Mouse (Mus musculus) liver, embryonic 14.5 days (tissue): ENCODE results near the gene Sirpa. TPM values are rescaled to one million over a fixed set of nuclear protein-coding genes. Genes with fewer than 3 reads are reported as not detected.

Experiments
- ATAC-seq: fragments of 200-750 bp; cut with Nextera tagmentation; 2 replicates; pipeline ENCODE4 v1.8.0; 2017; ENCODE audit warnings: moderate number of reproducible peaks, mild to moderate bottlenecking, moderate library complexity; ENCODE audit not compliant: insufficient read depth
- DNase-seq, 3 experiments: peaks; one replicate each; pipeline ENCODE4 v3.0.0-alpha.2; 2012 to 2013; ENCODE audit warnings: low read depth in 3 of 3, low spot score in 3 of 3
- H3K27ac ChIP-seq: fragments of 300-500 bp; sonication (generic); 2 replicates; pipeline ENCODE4 v1.5.1; 2014; ENCODE audit warnings: moderate library complexity, mild to moderate bottlenecking, control low read depth, inconsistent platforms
- H3K27me3 ChIP-seq: fragments of 300-500 bp; sonication (generic); 2 replicates; pipeline ENCODE4 v1.6.1; 2014; ENCODE audit warnings: mild to moderate bottlenecking, low read length, moderate library complexity; ENCODE audit not compliant: control insufficient read depth, insufficient read depth
- H3K36me3 ChIP-seq: fragments of 300-500 bp; sonication (generic); replicated peaks from 2 replicates; pipeline ENCODE4 v1.6.1; 2014; ENCODE audit warnings: low read depth; ENCODE audit not compliant: control insufficient read depth, insufficient read depth
- H3K4me1 ChIP-seq, 2 experiments: fragments of 200-500 bp in 1 of 2; fragments of 300-500 bp in 1 of 2; sonication (generic) in 1 of 2; replicated peaks; 2 replicates each; pipeline ENCODE4 v1.6.1; 2012 to 2014; ENCODE audit warnings: antibody characterized with exemption in 1 of 2, inconsistent platforms in 1 of 2, low read length in 1 of 2; ENCODE audit not compliant: control insufficient read depth in 2 of 2, insufficient read depth in 2 of 2
- H3K4me2 ChIP-seq: fragments of 300-500 bp; sonication (generic); 2 replicates; pipeline ENCODE4 v1.6.1; 2014; ENCODE audit warnings: low read depth, mild to moderate bottlenecking, control low read depth, moderate library complexity
- H3K4me3 ChIP-seq, 2 experiments: fragments of 200-500 bp in 1 of 2; fragments of 300-500 bp in 1 of 2; sonication (generic) in 1 of 2; 2 replicates each; pipeline ENCODE4 v1.5.1; 2012 to 2014; ENCODE audit warnings: low read depth in 2 of 2, low read length in 2 of 2, mild to moderate bottlenecking in 2 of 2, control low read depth in 1 of 2, inconsistent platforms in 1 of 2, moderate library complexity in 1 of 2; ENCODE audit not compliant: insufficient read depth in 1 of 2
- H3K9ac ChIP-seq: fragments of 300-500 bp; sonication (generic); replicated peaks from 2 replicates; pipeline ENCODE4 v1.6.1; 2014; ENCODE audit warnings: mild to moderate bottlenecking, control low read depth, moderate library complexity
- H3K9me3 ChIP-seq: fragments of 300-500 bp; sonication (generic); 2 replicates; pipeline ENCODE4 v1.6.1; 2016; ENCODE audit warnings: low read length, mixed read lengths; ENCODE audit not compliant: control insufficient read depth
- CTCF ChIP-seq: IDR thresholded peaks from 2 replicates; pipeline ENCODE4 v1.5.1; 2016; ENCODE audit warnings: antibody characterized with exemption, low read depth, control low read depth
- EP300 ChIP-seq: IDR thresholded peaks from 2 replicates; pipeline ENCODE4 v1.6.1; 2016; ENCODE audit warnings: antibody characterized with exemption, low read depth
- WGBS: fragments of 180-500 bp; shearing (Covaris S2); extraction: QIAGEN DNeasy Blood & Tissue Kit; methylation state at CpG from one replicate; pipeline ENCODE4 v1.1.7; 2014; ENCODE audit not compliant: insufficient replicate concordance; 5-methylcytosine and 5-hydroxymethylcytosine counted together
- polyA plus RNA-seq, 2 experiments: library from polyadenylated mRNA; depleted of rRNA in 1 of 2; stranded (reverse) in 1 of 2; unstranded in 1 of 2; fragments of >200 nt; fragmentation: Nextera tagmentation in 1 of 2; extraction: Ambion mirVana in 1 of 2; gene quantifications; 2 replicates each; pipeline versions ENCODE4 v1.2.1 to v1.2.3; 2012 to 2014

Sirpa gene
- polyA plus RNA-seq, 2 experiments = 18.2 to 18.7 TPM

DNA sequence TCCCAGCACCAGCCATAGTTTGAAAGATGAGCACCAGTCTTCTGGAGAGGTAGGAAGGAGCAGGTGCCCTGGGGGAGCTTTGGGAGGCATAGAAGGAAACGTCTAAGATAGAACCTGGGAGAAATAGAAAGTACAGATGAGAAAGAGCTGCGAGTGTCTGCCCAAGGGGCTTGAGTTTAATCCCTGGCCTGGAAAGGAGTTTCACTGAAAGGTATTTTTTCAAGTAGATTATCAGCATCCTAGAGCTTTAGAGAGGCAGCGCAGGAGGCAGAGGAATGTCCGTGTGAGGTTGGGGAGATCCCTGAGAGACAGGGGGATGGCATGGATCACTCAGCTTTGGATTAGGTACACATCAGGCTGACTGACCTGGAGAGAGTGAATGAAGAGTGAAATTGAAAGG, 79.3 kb downstream of the Sirpa start:
- Histone ChIP-seq H3K4me2 (no peak overlapping the region), H3K4me1 (no peaks in the 10 kb centered on the region), H3K9ac (no peak overlapping the region; the same call in 1 of the 2 replicates), H3K27ac (no peak overlapping the region), H3K27me3 (no peaks in the 10 kb centered on the region), H3K4me3 (no peak overlapping the region), H3K9me3 (no peaks in the 10 kb centered on the region), H3K36me3 (no peaks in the 10 kb centered on the region)
- no peak for TF ChIP-seq CTCF
- no peak for TF ChIP-seq EP300
- ATAC-seq (no peak), DNase-seq (no peak)
- 57% methylated on average over 4 of the region's 4 CpGs for WGBS

DNA sequence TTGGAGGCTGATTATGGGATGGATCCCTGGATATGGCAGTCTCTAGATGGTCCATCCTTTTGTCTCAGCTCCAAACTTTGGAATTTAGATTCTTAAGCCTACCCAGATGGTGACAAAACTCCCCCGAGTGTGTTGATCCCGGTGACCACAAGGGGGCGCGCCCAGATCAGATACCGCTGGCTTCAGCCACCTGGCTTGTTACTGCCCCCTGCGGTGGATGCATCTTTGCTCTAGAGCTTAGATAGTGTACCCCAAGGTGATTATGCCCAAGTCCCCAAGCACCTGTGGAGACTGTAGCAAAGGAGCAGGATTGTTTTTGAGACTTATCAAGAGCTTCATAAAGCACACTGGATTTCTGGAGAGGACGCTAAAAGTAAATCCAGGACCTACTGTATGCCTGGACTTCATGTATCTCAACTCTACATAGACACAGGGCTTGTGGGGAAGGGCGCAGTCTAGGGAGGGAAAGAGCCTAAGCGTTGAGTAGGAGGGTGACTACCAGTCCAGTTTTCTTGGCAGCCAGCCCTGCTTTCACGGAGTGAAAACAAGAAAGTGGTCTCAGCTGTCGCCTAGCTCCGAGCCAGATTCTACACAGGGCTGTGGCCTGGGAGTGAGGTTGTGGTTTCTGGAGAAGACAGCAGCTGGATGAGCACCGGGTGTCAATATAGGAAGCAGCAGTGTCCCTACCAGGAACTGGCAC, 82.5 kb downstream of the Sirpa start:
- Histone ChIP-seq H3K36me3 (no peaks in the 10 kb centered on the region), H3K4me3 (no peak overlapping the region), H3K9me3 (no peaks in the 10 kb centered on the region), H3K27ac (no peak overlapping the region), H3K9ac (no peak overlapping the region), H3K27me3 (no peaks in the 10 kb centered on the region), H3K4me1 (no peaks in the 10 kb centered on the region), H3K4me2 (no peak overlapping the region)
- peak; percentile 97 for TF ChIP-seq CTCF
- TF ChIP-seq EP300 = no peak
- 25% methylated on average over 13 of the region's 13 CpGs for WGBS
- no peak for ATAC-seq
- DNase-seq = peak; percentile 39 to 44 (median 42)

DNA sequence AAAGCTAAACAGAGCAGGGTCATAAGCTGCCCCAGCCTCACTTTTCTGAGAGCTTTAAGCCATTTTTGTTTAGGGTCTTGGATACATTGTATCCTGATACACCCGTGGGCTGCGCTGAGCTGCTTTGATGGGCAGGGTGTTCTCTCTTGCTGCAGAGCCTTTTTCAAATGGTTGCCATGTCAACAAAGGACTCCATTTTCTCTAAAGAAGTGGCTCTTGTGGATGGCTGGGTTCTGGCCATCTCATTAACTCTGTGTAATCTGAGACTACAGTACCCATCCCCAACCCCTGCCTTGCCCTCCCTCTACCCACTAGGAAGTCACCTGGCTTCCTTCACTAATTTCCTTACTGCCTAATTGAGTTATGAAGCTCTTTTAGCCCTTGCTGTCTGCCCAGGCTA, 85.0 kb downstream of the Sirpa start:
- no peaks in the 10 kb centered on the region for H3K9me3 ChIP-seq
- no peaks in the 10 kb centered on the region for H3K4me1 ChIP-seq
- no peak overlapping the region for H3K27ac ChIP-seq
- no peak for TF ChIP-seq CTCF
- TF ChIP-seq EP300 = no peak
- H3K27me3 ChIP-seq = no peaks in the 10 kb centered on the region
- 57% methylated on average over 2 of the region's 2 CpGs for WGBS
- H3K4me2 ChIP-seq = no peak overlapping the region
- ATAC-seq = no peak
- H3K9ac ChIP-seq = no peak overlapping the region
- no peak overlapping the region for H3K4me3 ChIP-seq
- no peaks in the 10 kb centered on the region for H3K36me3 ChIP-seq
- no peak for DNase-seq

DNA sequence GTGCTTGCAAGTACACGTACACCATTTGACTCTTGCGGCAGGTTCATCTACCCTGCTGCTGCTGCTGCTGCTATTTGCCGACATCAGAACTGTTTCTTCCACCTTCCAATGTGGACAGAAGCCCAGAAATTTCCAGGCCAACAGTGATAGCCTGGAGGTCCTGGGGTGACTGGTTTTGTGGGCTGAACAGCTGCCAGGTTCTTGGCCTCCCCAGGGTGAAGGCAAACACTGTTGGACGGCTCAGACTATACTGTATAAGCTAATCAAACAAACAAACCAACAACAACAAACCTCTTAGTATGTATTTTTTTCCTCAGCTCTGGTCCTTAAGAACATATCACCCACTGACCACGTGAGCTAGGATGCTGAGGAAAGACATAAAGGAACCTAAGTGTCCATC, 86.4 kb downstream of the Sirpa start:
- Histone ChIP-seq H3K4me1 (no peaks in the 10 kb centered on the region), H3K4me2 (no peak overlapping the region), H3K4me3 (no peak overlapping the region), H3K36me3 (no peaks in the 10 kb centered on the region), H3K27me3 (no peaks in the 10 kb centered on the region), H3K9ac (no peak overlapping the region), H3K9me3 (no peaks in the 10 kb centered on the region), H3K27ac (no peak overlapping the region)
- DNase-seq (no peak), ATAC-seq (no peak)
- WGBS = 62% methylated on average over 5 of the region's 5 CpGs
- no peak for TF ChIP-seq CTCF
- no peak for TF ChIP-seq EP300

DNA sequence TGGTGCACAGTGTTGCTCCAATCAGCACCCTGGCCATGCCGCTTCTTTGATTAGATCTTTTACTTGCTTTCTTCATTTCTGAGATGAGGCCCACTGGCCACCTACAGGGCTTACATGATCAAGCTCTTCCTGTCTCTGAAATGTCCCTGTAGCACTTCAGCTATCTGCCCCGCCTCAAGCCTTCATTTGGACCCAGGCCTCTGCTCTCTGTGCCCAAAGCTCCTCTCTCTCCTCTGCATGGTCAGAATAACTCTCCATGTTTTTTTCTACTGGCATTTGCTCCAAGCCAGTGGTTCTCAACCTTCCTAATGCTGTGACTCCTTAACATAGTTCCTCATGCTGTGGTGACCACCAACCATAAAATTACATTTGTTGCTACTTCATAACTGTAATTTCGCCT, 87.6 kb downstream of the Sirpa start:
- DNase-seq (no peak), ATAC-seq (no peak)
- Histone ChIP-seq H3K9ac (no peak overlapping the region), H3K9me3 (no peaks in the 10 kb centered on the region), H3K27ac (no peak overlapping the region), H3K4me2 (no peak overlapping the region), H3K36me3 (no peaks in the 10 kb centered on the region), H3K4me3 (no peak overlapping the region), H3K4me1 (no peaks in the 10 kb centered on the region), H3K27me3 (no peaks in the 10 kb centered on the region)
- WGBS = 65% methylated on average over 3 of the region's 3 CpGs
- no peak for TF ChIP-seq EP300
- no peak for TF ChIP-seq CTCF

Other genes starting within 250 kb of the Sirpa start
- gene Il1b, start 221.7 kb upstream of the Sirpa start, polyA plus RNA-seq (2012; rRNA removed) = 0.12 and 0.18 TPM in 2 replicates
- 0.19 and 0.20 TPM in 2 replicates for gene Il1b, start 221.7 kb upstream of the Sirpa start, polyA plus RNA-seq (2014; fragmentation: Nextera tagmentation; extraction: Ambion mirVana)
- 0.02 TPM in 1 of 2 replicates, not detected in the other for gene F830045P16Rik, start 56.2 kb upstream of the Sirpa start, polyA plus RNA-seq (2012; rRNA removed)
- gene F830045P16Rik, start 56.2 kb upstream of the Sirpa start, polyA plus RNA-seq (2014; fragmentation: Nextera tagmentation; extraction: Ambion mirVana) = not detected in 2 replicates
- gene Pdyn, start 107.0 kb downstream of the Sirpa start, polyA plus RNA-seq (2012; rRNA removed) = 0.01 TPM in 1 of 2 replicates, not detected in the other
- not detected in 2 replicates for gene Pdyn, start 107.0 kb downstream of the Sirpa start, polyA plus RNA-seq (2014; fragmentation: Nextera tagmentation; extraction: Ambion mirVana)
- 5.8 and 6.4 TPM in 2 replicates for gene Stk35, start 207.7 kb downstream of the Sirpa start, polyA plus RNA-seq (2012; rRNA removed)
- gene Stk35, start 207.7 kb downstream of the Sirpa start, polyA plus RNA-seq (2014; fragmentation: Nextera tagmentation; extraction: Ambion mirVana) = 4.9 and 5.8 TPM in 2 replicates